Mouse (Mus musculus) fibroblast of lung, adult 2 months (primary cell): ENCODE measurements around the gene Gm9821.
A peak's percentile ranks its signal among the peaks of the same experiment; 100 is the strongest.

ENCODE experiments used
- DNase-seq: peaks from one replicate; pipeline ENCODE4 v3.0.0-alpha.2; 2011; ENCODE audit warnings: low read depth

Gene Gm9821

GRCm38 (mm10) chr2:91971231-91972097 is 26.0 kb downstream of the Gm9821 start:
- no peak for DNase-seq

- DNase-seq: no peak
Observed at GRCm38 (mm10) chr2:91972121-91972566, 26.6 kb downstream of the Gm9821 start.

GRCm38 (mm10) chr2:91973416-91974135 is 28.1 kb downstream of the Gm9821 start:
- DNase-seq: no peak

- no peak for DNase-seq
Observed at GRCm38 (mm10) chr2:91975581-91976541, 30.4 kb downstream of the Gm9821 start, which contains the start of gene Dgkz. Gene Dgkz (minus strand): TSS chr2:91975864.

GRCm38 (mm10) chr2:91977960-91978359 is 32.5 kb downstream of the Gm9821 start:
- no peak for DNase-seq

- no peak for DNase-seq
Observed at GRCm38 (mm10) chr2:91978547-91978946, 33.0 kb downstream of the Gm9821 start.

- DNase-seq: no peak
Observed at GRCm38 (mm10) chr2:91980245-91980644, 34.7 kb downstream of the Gm9821 start.

GRCm38 (mm10) chr2:91980830-91981229 is 35.3 kb downstream of the Gm9821 start:
- no peak for DNase-seq

GRCm38 (mm10) chr2:91984439-91984838 is 38.9 kb downstream of the Gm9821 start:
- DNase-seq: no peak

GRCm38 (mm10) chr2:91984906-91985525 is 39.5 kb downstream of the Gm9821 start:
- no peak for DNase-seq

- no peak for DNase-seq
Observed at GRCm38 (mm10) chr2:91986071-91986470, 40.6 kb downstream of the Gm9821 start.

GRCm38 (mm10) chr2:91987542-91987941 is 42.0 kb downstream of the Gm9821 start:
- DNase-seq: peak; percentile 51

GRCm38 (mm10) chr2:91989750-91990149 is 44.2 kb downstream of the Gm9821 start:
- DNase-seq: no peak

- DNase-seq: no peak
Observed at GRCm38 (mm10) chr2:91993409-91993808, 47.9 kb downstream of the Gm9821 start.

GRCm38 (mm10) chr2:91996006-91996405 is 50.5 kb downstream of the Gm9821 start:
- no peak for DNase-seq
